Mouse (Mus musculus) stomach, postnatal 0 days (tissue): ENCODE measurements around the gene Tal1. TPM values are rescaled to one million over a fixed set of nuclear protein-coding genes. Genes with fewer than 3 reads are reported as not detected.
A peak's percentile ranks its signal among the peaks of the same experiment; 100 is the strongest.

Experiments used
- ATAC-seq: fragments of 200-750 bp; cut with Nextera tagmentation; 2 replicates; pipeline ENCODE4 v1.8.0; 2017; ENCODE audit not compliant: low FRiP score, low TSS enrichment
- DNase-seq: peaks from one replicate; pipeline ENCODE4 v3.0.0-alpha.2; 2016; ENCODE audit warnings: low spot score
- H3K27ac ChIP-seq: fragments of 300-500 bp; sonication (generic); replicated peaks from 2 replicates; pipeline ENCODE4 v1.5.1; 2014; ENCODE audit warnings: mild to moderate bottlenecking, control low read depth
- H3K27me3 ChIP-seq: fragments of 300-500 bp; sonication (generic); 2 replicates; pipeline ENCODE4 v1.6.1; 2014; ENCODE audit warnings: low read length; ENCODE audit not compliant: control insufficient read depth, insufficient read depth
- H3K36me3 ChIP-seq: fragments of 300-500 bp; sonication (generic); 2 replicates; pipeline ENCODE4 v1.6.1; 2014; ENCODE audit warnings: low read length, mixed read lengths; ENCODE audit not compliant: control insufficient read depth, insufficient read depth
- H3K4me1 ChIP-seq: fragments of 300-500 bp; sonication (generic); replicated peaks from 2 replicates; pipeline ENCODE4 v1.6.1; 2014; ENCODE audit warnings: antibody characterized with exemption; ENCODE audit not compliant: control insufficient read depth, insufficient read depth
- H3K4me2 ChIP-seq: fragments of 300-500 bp; sonication (generic); replicated peaks from 2 replicates; pipeline ENCODE4 v1.6.1; 2014; ENCODE audit warnings: low read depth, mild to moderate bottlenecking, control low read depth, moderate library complexity
- H3K4me3 ChIP-seq: fragments of 300-500 bp; sonication (generic); 2 replicates; pipeline ENCODE4 v1.5.1; 2014; ENCODE audit warnings: low read depth, low read length, control low read depth
- H3K9ac ChIP-seq: fragments of 300-500 bp; sonication (generic); 2 replicates; pipeline ENCODE4 v1.6.1; 2014; ENCODE audit warnings: mild to moderate bottlenecking, low read length, control low read depth, mixed read lengths
- H3K9me3 ChIP-seq: fragments of 300-500 bp; sonication (generic); 2 replicates; pipeline ENCODE4 v1.6.1; 2016; ENCODE audit warnings: low read length; ENCODE audit not compliant: control insufficient read depth
- CTCF ChIP-seq: IDR thresholded peaks from 2 replicates; pipeline ENCODE4 v1.5.1; 2016; ENCODE audit warnings: antibody characterized with exemption, low read depth, mild to moderate bottlenecking, moderate library complexity
- EP300 ChIP-seq: optimal IDR thresholded peaks from 2 replicates; pipeline ENCODE3; 2016; ENCODE audit warnings: antibody characterized with exemption
- WGBS: fragments of 180-500 bp; shearing (Covaris S2); extraction: QIAGEN DNeasy Blood & Tissue Kit; methylation state at CpG from one replicate; pipeline ENCODE4 v1.1.7; 2014; 5-methylcytosine and 5-hydroxymethylcytosine counted together
- polyA plus RNA-seq: library from polyadenylated mRNA; unstranded; fragments of >200 nt; fragmentation: Nextera tagmentation; extraction: Ambion mirVana; gene quantifications from 2 replicates; pipeline ENCODE4 v1.2.1, GENCODE M21; 2015

The Tal1 gene
- polyA plus RNA-seq, 1 experiment from 2014 or later = 0.19 TPM

DNA sequence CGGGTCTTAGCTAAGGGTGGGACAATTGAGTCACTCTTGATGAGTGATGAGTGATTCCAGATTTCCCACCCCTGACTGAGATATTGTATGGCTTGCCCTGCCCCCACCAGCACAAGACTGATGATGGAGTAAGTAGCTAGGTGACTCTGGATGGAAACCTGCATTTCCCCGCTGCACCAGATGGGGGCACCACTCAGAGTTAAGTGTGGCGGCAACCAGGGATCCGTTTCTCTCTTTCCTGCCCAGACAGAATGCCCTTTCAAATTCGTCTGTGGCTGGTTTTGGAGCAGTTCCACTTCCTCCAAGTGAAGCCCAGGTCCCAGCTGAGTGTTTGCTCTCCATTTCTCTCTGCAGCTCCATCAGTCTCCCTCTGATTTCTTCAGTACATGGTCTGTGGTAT, 8.5 kb upstream of the Tal1 start:
- Histone ChIP-seq H3K27me3 (no peaks in the 10 kb centered on the region), H3K4me1 (no peaks in the 10 kb centered on the region), H3K36me3 (no peaks in the 10 kb centered on the region), H3K27ac (no peak overlapping the region), H3K9ac (no peak overlapping the region), H3K4me3 (no peak overlapping the region), H3K9me3 (no peaks in the 10 kb centered on the region), H3K4me2 (no peak overlapping the region)
- WGBS = 5% methylated on average over 5 of the region's 5 CpGs
- TF ChIP-seq CTCF = peak; percentile 70
- TF ChIP-seq EP300 = no peak
- ATAC-seq (no peak), DNase-seq (peak; percentile 66)

DNA sequence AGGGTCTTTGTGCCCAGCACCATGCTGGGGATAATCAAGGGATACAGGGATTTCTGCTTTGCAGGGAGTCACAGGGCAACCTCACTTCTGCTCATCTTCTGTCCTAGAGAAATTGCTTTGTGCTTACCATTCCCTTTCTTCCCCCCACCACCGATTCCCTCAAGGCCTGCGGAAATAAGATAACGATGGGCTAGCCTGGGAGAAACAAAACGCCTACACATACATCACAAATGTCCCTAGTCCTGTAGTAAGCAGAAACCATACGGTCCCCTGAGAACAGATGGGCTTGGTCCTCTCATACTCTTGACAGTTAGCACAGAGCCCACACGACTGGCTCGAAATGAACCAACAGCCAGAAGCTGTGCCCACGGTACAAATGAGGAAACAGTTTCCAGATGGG, 8.0 kb upstream of the Tal1 start:
- no peaks in the 10 kb centered on the region for H3K4me1 ChIP-seq
- no peak overlapping the region for H3K27ac ChIP-seq
- H3K9me3 ChIP-seq = no peaks in the 10 kb centered on the region
- no peaks in the 10 kb centered on the region for H3K36me3 ChIP-seq
- 65% methylated on average over 8 of the region's 8 CpGs for WGBS
- no peaks in the 10 kb centered on the region for H3K27me3 ChIP-seq
- H3K9ac ChIP-seq = no peak overlapping the region
- DNase-seq (no peak), ATAC-seq (no peak)
- H3K4me3 ChIP-seq = no peak overlapping the region
- H3K4me2 ChIP-seq = no peak overlapping the region
- TF ChIP-seq CTCF = no peak
- no peak for TF ChIP-seq EP300

DNA sequence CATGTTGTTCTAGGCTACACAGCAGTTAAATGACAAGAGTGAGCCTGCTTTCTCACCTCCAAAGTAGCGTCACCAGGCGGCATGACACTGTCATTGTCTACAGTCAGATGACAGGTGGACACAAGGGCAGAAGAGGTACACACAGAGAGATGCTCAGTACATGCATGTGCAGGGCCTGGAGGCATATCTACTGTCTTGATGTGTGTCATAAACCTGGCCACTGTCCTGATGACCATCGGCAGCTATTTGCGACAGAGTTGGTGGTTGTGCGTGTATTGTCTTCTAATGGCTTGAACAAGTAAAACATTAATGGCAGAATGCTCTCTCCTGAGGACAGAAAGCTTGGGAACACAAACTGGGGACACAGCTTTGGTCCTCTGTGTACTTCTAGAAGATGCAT, 5.0 kb upstream of the Tal1 start:
- no peaks in the 10 kb centered on the region for H3K36me3 ChIP-seq
- no peak for TF ChIP-seq EP300
- TF ChIP-seq CTCF = no peak
- no peak overlapping the region for H3K4me2 ChIP-seq
- WGBS = 76% methylated on average over 5 of the region's 5 CpGs
- H3K27me3 ChIP-seq = peaks cover 2% of the 10 kb centered on the region; the same call in 1 of the 2 replicates
- no peak overlapping the region for H3K27ac ChIP-seq
- no peaks in the 10 kb centered on the region for H3K4me1 ChIP-seq
- H3K4me3 ChIP-seq = no peak overlapping the region
- ATAC-seq = no peak
- no peak overlapping the region for H3K9ac ChIP-seq
- no peaks in the 10 kb centered on the region for H3K9me3 ChIP-seq
- DNase-seq = no peak

DNA sequence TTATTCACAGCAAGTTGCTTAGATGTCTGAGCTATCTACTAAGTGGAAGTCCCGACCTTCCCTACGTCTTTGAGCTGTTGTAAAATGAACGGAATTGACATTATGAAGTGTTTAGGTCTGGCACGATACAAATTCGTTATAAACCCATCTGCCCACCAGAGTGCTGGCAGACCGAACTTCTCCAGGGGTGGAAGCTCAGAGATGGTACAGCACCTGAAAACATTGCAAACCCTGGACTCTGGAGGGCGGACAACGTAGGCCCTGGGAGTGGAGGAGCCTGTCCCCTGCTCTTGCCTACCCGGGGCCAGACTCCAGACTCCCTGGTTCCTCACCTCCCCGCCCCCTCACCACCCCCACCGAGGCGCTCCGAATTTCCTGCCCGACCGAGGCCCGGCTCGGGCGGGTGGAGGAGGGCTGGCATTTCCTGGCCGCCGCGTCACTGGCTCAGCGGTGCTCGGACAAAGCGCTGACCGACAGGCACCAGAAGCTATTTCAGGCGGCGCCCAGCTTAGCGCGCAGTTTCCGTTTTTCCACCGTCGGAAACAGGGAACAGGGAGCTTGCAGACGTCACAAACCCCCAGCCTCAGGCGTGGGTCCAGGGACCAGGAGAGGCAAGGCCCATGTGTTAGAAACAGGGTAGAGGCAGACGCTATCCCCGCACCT, 3.8 kb upstream of the Tal1 start:
- peaks cover 5% of the 10 kb centered on the region; the same call in 1 of the 2 replicates for H3K27me3 ChIP-seq
- DNase-seq (peak; percentile 66), ATAC-seq (peak; percentile 55)
- TF ChIP-seq EP300 = no peak
- no peak for TF ChIP-seq CTCF
- H3K9me3 ChIP-seq = no peaks in the 10 kb centered on the region
- H3K4me3 ChIP-seq = peak overlapping the region; percentile 23
- no peaks in the 10 kb centered on the region for H3K36me3 ChIP-seq
- WGBS = 4% methylated on average over 36 of the region's 36 CpGs
- peak overlapping the region; percentile 39 for H3K4me2 ChIP-seq
- H3K9ac ChIP-seq = no peak overlapping the region
- 0 out of 2 replicates have a peak, but pooled peaks cover 3% of the 10 kb centered on the region for H3K4me1 ChIP-seq
- H3K27ac ChIP-seq = peak overlapping the region; percentile 69

DNA sequence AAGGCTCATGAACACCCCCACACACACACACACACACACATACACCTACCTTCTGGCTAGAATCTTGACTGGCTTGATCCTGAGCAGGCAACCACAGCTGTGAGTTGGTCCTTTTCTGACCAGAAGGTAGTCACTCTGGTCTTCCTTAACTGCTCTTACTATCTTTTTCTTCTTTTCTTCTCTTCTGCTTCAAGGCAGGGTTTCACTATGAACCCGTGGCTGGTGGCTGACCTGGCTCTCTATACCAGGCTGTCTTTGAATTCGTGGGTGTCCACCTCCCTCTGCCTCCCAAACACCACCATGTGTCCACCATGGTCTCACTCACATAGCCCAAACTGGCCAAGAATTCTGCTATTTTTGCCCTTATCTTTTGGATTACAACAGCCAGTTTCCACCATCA, 1.2 kb upstream of the Tal1 start:
- no peak for DNase-seq
- H3K4me1 ChIP-seq = 0 out of 2 replicates have a peak, but pooled peaks cover 3% of the 10 kb centered on the region
- H3K4me3 ChIP-seq = no peak overlapping the region
- no peaks in the 10 kb centered on the region for H3K36me3 ChIP-seq
- H3K27me3 ChIP-seq = peaks cover 11% of the 10 kb centered on the region
- H3K9me3 ChIP-seq = no peaks in the 10 kb centered on the region
- no peak for TF ChIP-seq EP300
- no peak for TF ChIP-seq CTCF
- 3% methylated on average over 2 of the region's 2 CpGs for WGBS
- H3K9ac ChIP-seq = no peak overlapping the region
- H3K4me2 ChIP-seq = no peak overlapping the region
- no peak overlapping the region for H3K27ac ChIP-seq
- no peak for ATAC-seq

DNA sequence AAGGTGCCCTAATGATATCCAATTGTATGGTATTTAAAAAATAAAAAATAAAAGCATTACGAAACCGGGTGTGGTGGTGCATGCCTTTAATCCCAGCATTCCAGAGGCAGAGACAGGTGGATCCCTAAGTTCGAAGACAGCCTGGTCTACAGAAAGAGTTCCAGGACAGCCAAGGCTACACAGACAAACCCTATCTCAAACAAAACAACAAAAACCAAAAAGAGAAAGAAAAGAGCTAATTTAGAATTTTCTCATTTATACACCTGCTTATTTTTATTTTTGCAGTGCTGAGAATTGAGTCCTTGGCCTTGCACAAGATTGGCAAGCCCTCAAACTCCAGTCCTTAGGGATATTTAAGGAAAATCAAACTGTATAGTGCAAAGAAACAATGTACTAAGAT, 535 bp upstream of the Tal1 start:
- Histone ChIP-seq H3K36me3 (no peaks in the 10 kb centered on the region), H3K9me3 (no peaks in the 10 kb centered on the region), H3K27me3 (peaks cover 16% of the 10 kb centered on the region), H3K9ac (no peak overlapping the region), H3K27ac (no peak overlapping the region), H3K4me1 (0 out of 2 replicates have a peak, but pooled peaks cover 3% of the 10 kb centered on the region), H3K4me3 (no peak overlapping the region), H3K4me2 (no peak overlapping the region)
- ATAC-seq (no peak), DNase-seq (no peak)
- 30% methylated on average over 3 of the region's 3 CpGs for WGBS
- TF ChIP-seq EP300 = no peak
- TF ChIP-seq CTCF = no peak
